Mouse (Mus musculus) ovary, postnatal 36 days (tissue): ENCODE results near the gene Atrx.
A peak's percentile ranks its signal among the peaks of the same experiment; 100 is the strongest.

Source experiments
- DNase-seq: peaks from one replicate; pipeline ENCODE4 v3.0.0; 2022; ENCODE audit warnings: low spot score, mixed read lengths

Atrx gene

DNA sequence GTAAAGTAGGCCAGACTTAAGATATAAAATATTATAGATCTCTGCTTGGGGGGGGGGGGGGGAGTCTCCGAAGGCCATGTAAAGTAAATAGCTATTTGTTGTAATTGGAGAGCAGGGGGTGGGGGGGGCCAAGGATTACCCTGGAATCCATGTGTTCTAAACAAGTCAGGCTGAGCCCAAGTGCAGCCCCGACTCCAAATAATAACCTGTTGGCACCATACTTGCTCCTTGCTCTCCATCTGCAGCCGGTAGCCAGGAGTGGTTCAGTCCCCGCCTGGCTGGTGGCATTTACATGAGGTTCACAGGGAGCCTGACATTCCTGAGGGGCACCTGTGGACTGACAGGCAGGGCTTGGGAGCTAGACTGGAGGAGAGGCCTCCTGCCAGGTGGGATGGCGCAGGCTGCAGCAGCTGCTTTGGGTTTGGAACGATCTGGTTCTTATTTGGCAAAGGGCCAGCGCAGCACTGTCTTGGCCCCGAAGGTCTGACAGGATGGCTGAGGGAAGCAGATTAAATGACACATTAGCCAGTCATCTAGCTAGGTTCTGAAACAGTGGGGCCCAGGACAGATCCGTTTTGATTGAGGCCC is 161.9 kb downstream of the Atrx start:
- DNase-seq = no peak

- DNase-seq = no peak
Measured at GRCm38 (mm10) chrX:105766013-105766412, 163.2 kb downstream of the Atrx start.

GRCm38 (mm10) chrX:105765005-105765706 is 164.0 kb downstream of the Atrx start:
- peak; percentile 5 for DNase-seq

GRCm38 (mm10) chrX:105764162-105765004 is 164.8 kb downstream of the Atrx start, which contains the start of gene Fgf16:
Gene Fgf16, plus strand, starts transcription at chrX:105764279.
- peak; percentile 9 for DNase-seq

DNA sequence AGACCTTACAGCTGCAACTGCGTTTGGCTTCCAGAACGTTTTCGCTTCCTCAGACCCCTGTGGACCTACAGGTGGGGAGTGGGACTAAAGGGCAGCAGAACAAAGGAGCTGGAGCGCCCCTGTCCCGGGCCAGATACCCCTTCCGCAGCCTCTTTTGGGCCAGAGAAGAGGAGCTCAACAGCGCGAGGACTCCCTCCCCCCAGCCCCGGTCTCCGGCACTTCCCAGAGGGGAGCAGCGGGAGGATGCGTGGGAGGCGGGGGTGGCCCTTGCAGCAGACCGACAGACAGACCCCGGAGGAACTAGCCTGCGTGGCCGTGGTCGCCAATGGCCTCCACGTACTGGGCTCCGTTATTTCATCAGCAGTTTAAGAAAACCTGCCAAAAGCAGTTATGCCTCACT is 165.6 kb downstream of the Atrx start:
- DNase-seq = peak; percentile 20

GRCm38 (mm10) chrX:105762847-105763527 is 166.2 kb downstream of the Atrx start:
- peak; percentile 10 for DNase-seq
